Mouse (Mus musculus): Measurements from ENCODE around the gene 1700029F12Rik.

DNA sequence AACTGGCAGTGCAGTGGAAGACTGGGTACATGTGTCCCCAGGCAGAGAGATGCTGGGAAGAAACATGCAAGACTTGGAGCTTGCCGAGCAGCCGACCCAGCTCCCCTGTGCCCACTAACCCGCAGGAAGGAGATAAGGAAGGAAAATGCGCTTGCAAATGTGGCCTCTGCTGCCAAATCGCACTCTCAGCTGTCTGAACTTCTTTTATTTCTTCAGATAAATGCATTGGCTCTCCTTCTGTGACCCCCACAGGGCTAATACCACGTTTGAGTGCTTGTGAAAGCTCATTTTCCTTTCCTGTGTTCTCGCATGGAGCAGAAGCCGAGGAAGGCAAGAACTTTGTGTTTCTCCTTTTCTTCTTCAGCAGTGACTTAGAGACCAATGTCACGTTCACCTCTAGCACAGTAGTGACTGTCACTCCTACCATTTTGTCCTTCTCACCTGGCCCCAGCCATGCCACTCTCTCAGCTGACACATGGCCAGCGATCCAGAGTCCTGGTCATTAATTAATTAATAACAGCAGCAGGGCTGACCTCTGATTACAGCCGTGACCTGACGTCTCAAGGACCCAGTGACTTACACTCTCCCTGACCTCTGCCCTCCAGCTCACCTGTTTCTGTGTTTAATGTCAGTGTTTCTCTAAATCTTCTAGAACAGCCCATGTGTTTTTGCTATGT, 48.4 kb downstream of the 1700029F12Rik start:
- no peak for TF ChIP-seq TAL1 (conservative IDR thresholded peaks at IDR 0.05; ENCODE audit: low read depth, low read length)
- no peak for TF ChIP-seq GATA1 (IDR thresholded peaks at IDR 0.05; ENCODE audit: borderline replicate concordance, low read length)
